Mouse (Mus musculus): ENCODE data around the gene Sox6.
A peak's percentile ranks its signal among the peaks of the same experiment; 100 is the strongest.

Sox6 gene

GRCm38 (mm10) chr7:115568301-115568700, 470.3 kb downstream of the Sox6 start:
- no peak for DNase-seq (ENCODE audit: low read depth, low spot score)

- no peak for DNase-seq (ENCODE audit: low read depth, low spot score)
These were observed 471.8 kb downstream of the Sox6 start for GRCm38 (mm10) chr7:115566818-115567217.

GRCm38 (mm10) chr7:115565060-115565426, 473.6 kb downstream of the Sox6 start:
- DNase-seq (ENCODE audit: low read depth, low spot score): no peak

- DNase-seq (ENCODE audit: low read depth, low spot score): no peak
These were observed 474.1 kb downstream of the Sox6 start for GRCm38 (mm10) chr7:115564359-115565059.

GRCm38 (mm10) chr7:115556677-115557076, 481.9 kb downstream of the Sox6 start:
- DNase-seq (ENCODE audit: low read depth, low spot score): no peak

GRCm38 (mm10) chr7:115550197-115550804, 488.3 kb downstream of the Sox6 start:
- no peak for DNase-seq (ENCODE audit: low read depth, low spot score)

GRCm38 (mm10) chr7:115549670-115550069, 488.9 kb downstream of the Sox6 start:
- no peak for DNase-seq (ENCODE audit: low read depth, low spot score)

GRCm38 (mm10) chr7:115545585-115546374, 492.8 kb downstream of the Sox6 start:
- no peak for DNase-seq (ENCODE audit: low read depth, low spot score)

GRCm38 (mm10) chr7:115543596-115543995, 495.0 kb downstream of the Sox6 start:
- peak; percentile 61 for DNase-seq (ENCODE audit: low read depth, low spot score)

GRCm38 (mm10) chr7:115540261-115540660, 498.3 kb downstream of the Sox6 start:
- no peak for DNase-seq (ENCODE audit: low read depth, low spot score)

GRCm38 (mm10) chr7:115539003-115539402, 499.6 kb downstream of the Sox6 start:
- no peak for DNase-seq (ENCODE audit: low read depth, low spot score)

GRCm38 (mm10) chr7:115537636-115538035, 501.0 kb downstream of the Sox6 start:
- no peak for DNase-seq (ENCODE audit: low read depth, low spot score)

GRCm38 (mm10) chr7:115536521-115536920, 502.1 kb downstream of the Sox6 start:
- no peak for DNase-seq (ENCODE audit: low read depth, low spot score)

GRCm38 (mm10) chr7:115531875-115532274, 506.7 kb downstream of the Sox6 start:
- no peak for DNase-seq (ENCODE audit: low read depth, low spot score)

GRCm38 (mm10) chr7:115531217-115531616, 507.4 kb downstream of the Sox6 start:
- DNase-seq (ENCODE audit: low read depth, low spot score): no peak

- DNase-seq (ENCODE audit: low read depth, low spot score): no peak
These were observed 520.9 kb downstream of the Sox6 start for GRCm38 (mm10) chr7:115517701-115518100.

GRCm38 (mm10) chr7:115513681-115514080, 524.9 kb downstream of the Sox6 start:
- DNase-seq (ENCODE audit: low read depth, low spot score): no peak

GRCm38 (mm10) chr7:115511777-115512176, 526.8 kb downstream of the Sox6 start:
- DNase-seq (ENCODE audit: low read depth, low spot score): no peak

- DNase-seq (ENCODE audit: low read depth, low spot score): no peak
These were observed 527.5 kb downstream of the Sox6 start for GRCm38 (mm10) chr7:115511091-115511490.

GRCm38 (mm10) chr7:115510045-115510444, 528.6 kb downstream of the Sox6 start:
- DNase-seq (ENCODE audit: low read depth, low spot score): no peak

- DNase-seq (ENCODE audit: low read depth, low spot score): no peak
These were observed 532.2 kb downstream of the Sox6 start for GRCm38 (mm10) chr7:115506385-115506784.

- peak; percentile 57 for DNase-seq (ENCODE audit: low read depth, low spot score)
These were observed 537.1 kb downstream of the Sox6 start for GRCm38 (mm10) chr7:115501497-115501896.

- no peak for DNase-seq (ENCODE audit: low read depth, low spot score)
These were observed 537.8 kb downstream of the Sox6 start for GRCm38 (mm10) chr7:115500825-115501224.
